Mouse (Mus musculus) thymus, adult 2 months (tissue): ENCODE measurements around the gene Grm4. TPM values are rescaled to one million over a fixed set of nuclear protein-coding genes. Genes with fewer than 3 reads are reported as not detected.

Source experiments
- DNase-seq: peaks from one replicate; pipeline ENCODE4 v3.0.0; 2021
- H3K27ac ChIP-seq: fragments of 200-500 bp; 2 replicates; pipeline ENCODE4 v1.5.1; 2012; ENCODE audit warnings: low read length, control low read depth; ENCODE audit not compliant: control insufficient read depth, insufficient read depth
- H3K27me3 ChIP-seq: fragments of 200-500 bp; 2 replicates; pipeline ENCODE4 v1.6.1; 2012; ENCODE audit warnings: mild to moderate bottlenecking, low read length, moderate library complexity, mixed read lengths; ENCODE audit not compliant: control insufficient read depth, insufficient read depth
- H3K36me3 ChIP-seq: fragments of 200-500 bp; 2 replicates; pipeline ENCODE4 v1.6.1; 2012; ENCODE audit warnings: mild to moderate bottlenecking, low read length, moderate library complexity; ENCODE audit not compliant: control insufficient read depth, insufficient read depth
- H3K4me1 ChIP-seq: fragments of 200-500 bp; replicated peaks from 2 replicates; pipeline ENCODE4 v1.6.1; 2012; ENCODE audit warnings: low read length; ENCODE audit not compliant: control insufficient read depth, insufficient read depth
- H3K4me3 ChIP-seq: fragments of 200-500 bp; 2 replicates; pipeline ENCODE4 v1.5.1; 2012; ENCODE audit warnings: mild to moderate bottlenecking, low read length, control low read depth, moderate library complexity; ENCODE audit not compliant: control insufficient read depth, insufficient read depth
- CTCF ChIP-seq: fragments of 200-500 bp; IDR thresholded peaks from 2 replicates; pipeline ENCODE4 v1.5.1; 2012; ENCODE audit warnings: mild to moderate bottlenecking, control low read depth, low read length, moderate library complexity, borderline replicate concordance; ENCODE audit not compliant: control insufficient read depth, poor library complexity, insufficient read depth; ENCODE audit errors: extremely low read depth
- POLR2A ChIP-seq: fragments of 200-500 bp; IDR thresholded peaks from 2 replicates; pipeline ENCODE4 v1.6.1; 2012; ENCODE audit warnings: mild to moderate bottlenecking, low read length, control low read depth, moderate library complexity; ENCODE audit not compliant: control insufficient read depth, poor library complexity, insufficient read depth; ENCODE audit errors: extremely low read depth
- WGBS: fragments of 180-500 bp; shearing (Covaris S2); methylation state at CpG from one replicate; pipeline ENCODE4 v1.1.7; 2018; 5-methylcytosine and 5-hydroxymethylcytosine counted together
- polyA plus RNA-seq: library from polyadenylated mRNA; depleted of rRNA; stranded (reverse); fragments of >200 nt; gene quantifications from 2 replicates; pipeline ENCODE4 v1.2.3, GENCODE M21; 2012

Grm4 gene
- polyA plus RNA-seq, 1 experiment, result 1.5 TPM

DNA sequence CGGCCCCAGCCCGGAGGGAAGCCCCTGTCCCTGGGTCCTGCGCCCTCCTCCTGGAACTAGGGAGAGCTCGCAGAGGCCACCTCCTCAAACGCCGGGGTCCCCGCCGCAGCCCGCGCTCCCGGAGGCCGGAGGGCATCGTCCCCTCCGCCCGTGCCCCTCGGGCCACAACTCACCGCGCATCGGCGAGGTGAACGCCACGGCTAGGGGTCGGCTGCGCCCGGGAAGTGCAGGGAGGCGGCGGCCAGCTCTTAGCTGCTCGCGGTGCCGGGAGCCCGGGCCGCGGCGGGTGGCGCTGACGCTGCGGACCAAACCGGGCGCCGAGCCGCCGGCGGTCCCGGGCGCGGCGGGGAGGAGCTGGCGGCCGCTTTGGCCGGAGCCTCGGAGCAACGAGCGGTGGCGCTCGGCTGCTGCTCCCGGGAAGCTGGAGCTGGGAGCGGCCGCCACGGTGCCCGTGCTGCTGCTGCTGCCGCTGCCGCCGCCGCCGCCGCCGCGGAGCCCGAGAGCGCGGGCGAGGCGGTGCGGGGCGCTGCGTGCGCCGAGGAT is 8.5 kb downstream of the Grm4 start:
- Histone ChIP-seq H3K36me3 (no peaks in the 10 kb centered on the region), H3K4me1 (peaks cover 23% of the 10 kb centered on the region), H3K4me3 (peak overlapping the region; percentile 31), H3K27ac (no peak overlapping the region), H3K27me3 (peaks cover 19% of the 10 kb centered on the region)
- 6% methylated on average over 78 of the region's 78 CpGs for WGBS
- TF ChIP-seq CTCF (no peak), POLR2A (no peak)
- no peak for DNase-seq

GRCm38 (mm10) chr17:27511865-27512618 is 9.2 kb downstream of the Grm4 start:
- TF ChIP-seq CTCF (no peak), POLR2A (no peak)
- DNase-seq, result no peak
- peak overlapping the region; percentile 10; the same call in 1 of the 2 replicates for H3K4me3 ChIP-seq
- H3K27me3 ChIP-seq, result peaks cover 19% of the 10 kb centered on the region
- WGBS, result 5% methylated on average over 63 of the region's 64 CpGs
- no peak overlapping the region for H3K27ac ChIP-seq
- H3K4me1 ChIP-seq, result peaks cover 23% of the 10 kb centered on the region
- H3K36me3 ChIP-seq, result no peaks in the 10 kb centered on the region

DNA sequence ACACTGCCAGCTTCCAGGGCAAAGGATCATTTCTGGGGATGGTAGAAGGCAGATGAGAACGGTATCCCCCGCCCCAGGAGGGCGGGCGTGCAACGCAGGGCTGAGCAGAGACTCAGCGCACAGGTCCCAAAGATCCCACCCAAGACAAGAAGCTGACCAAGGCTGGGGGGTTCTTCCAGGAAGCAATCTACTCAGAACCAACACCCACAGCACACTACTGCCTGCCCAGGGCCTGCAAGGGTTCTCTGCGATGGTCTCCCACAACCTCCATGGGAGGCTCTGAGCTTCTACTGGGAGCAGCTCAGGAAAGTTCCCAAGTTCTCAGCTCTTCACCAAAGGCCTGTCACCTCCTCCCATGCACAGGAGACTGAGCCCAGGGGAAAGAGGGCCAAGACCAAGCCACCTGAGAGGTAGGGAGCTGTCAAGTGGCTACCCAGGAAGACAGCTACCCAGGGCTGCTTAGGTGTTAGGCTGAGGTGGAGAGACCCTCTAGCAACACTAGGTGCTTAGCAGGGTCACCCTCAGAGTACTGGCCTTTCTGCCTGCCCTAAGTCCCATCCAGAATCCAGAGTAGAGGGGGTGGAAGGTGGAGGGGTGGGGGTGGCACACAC is 10.0 kb downstream of the Grm4 start:
- DNase-seq, result no peak
- no peak overlapping the region for H3K4me3 ChIP-seq
- H3K36me3 ChIP-seq, result no peaks in the 10 kb centered on the region
- H3K4me1 ChIP-seq, result peaks cover 23% of the 10 kb centered on the region
- TF ChIP-seq CTCF, result no peak
- TF ChIP-seq POLR2A, result no peak
- no peak overlapping the region for H3K27ac ChIP-seq
- 95% methylated on average over 7 of the region's 7 CpGs for WGBS
- H3K27me3 ChIP-seq, result peaks cover 19% of the 10 kb centered on the region

DNA sequence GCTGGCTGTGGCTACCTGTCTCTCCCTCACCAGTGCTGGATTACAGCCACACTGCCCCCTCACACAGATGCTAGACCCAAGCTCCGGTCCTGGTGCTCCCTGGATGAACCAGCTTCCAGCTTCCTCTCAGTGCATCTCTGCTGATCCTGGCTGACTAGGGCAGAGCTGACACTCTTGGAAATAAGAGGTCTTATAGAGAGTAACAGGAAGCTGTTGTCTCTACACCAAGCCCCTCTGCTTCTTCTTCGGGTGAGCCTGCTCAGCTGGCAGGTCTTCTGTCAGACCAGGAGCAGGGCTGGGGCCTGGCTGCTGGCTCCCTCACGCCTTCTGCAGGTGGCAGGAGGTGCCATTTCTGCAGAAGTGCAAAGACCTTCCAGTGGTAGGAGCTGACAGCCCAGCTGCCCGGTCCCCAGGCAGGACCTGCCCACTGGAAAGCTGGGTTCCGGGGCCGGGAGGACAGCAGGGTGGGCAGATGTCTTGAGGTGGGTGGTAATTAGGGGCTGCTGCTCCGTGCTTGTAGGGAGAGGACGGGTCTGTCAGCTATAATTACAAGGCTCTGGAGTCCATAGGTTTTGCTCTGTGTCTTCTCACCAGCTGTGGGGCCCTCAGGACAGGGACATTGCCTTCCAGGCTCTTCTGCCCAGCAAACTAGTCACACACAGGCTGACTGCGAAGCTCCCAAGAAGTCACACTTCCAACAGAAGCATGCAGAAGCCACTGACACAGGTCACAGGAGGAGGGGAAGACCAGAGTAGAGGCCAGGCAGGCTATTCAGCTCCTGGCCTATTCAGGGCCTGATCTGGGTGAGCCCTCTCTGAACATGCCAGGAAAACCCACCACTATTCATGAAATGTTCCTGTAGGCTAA is 10.7 kb downstream of the Grm4 start:
- Histone ChIP-seq H3K4me1 (peaks cover 23% of the 10 kb centered on the region), H3K4me3 (no peak overlapping the region), H3K36me3 (no peaks in the 10 kb centered on the region), H3K27ac (no peak overlapping the region), H3K27me3 (peaks cover 19% of the 10 kb centered on the region)
- DNase-seq, result no peak
- TF ChIP-seq POLR2A (no peak), CTCF (no peak)
- WGBS, result 64% methylated on average over 9 of the region's 9 CpGs

GRCm38 (mm10) chr17:27509056-27509455 is 12.1 kb downstream of the Grm4 start:
- peaks cover 19% of the 10 kb centered on the region for H3K27me3 ChIP-seq
- 90% methylated on average over 5 of the region's 5 CpGs for WGBS
- H3K4me1 ChIP-seq, result peaks cover 23% of the 10 kb centered on the region
- no peak overlapping the region for H3K4me3 ChIP-seq
- no peaks in the 10 kb centered on the region for H3K36me3 ChIP-seq
- DNase-seq, result no peak
- TF ChIP-seq POLR2A, result no peak
- no peak for TF ChIP-seq CTCF
- no peak overlapping the region for H3K27ac ChIP-seq

- Histone ChIP-seq H3K4me1 (peaks cover 18% of the 10 kb centered on the region), H3K27ac (no peak overlapping the region), H3K36me3 (no peaks in the 10 kb centered on the region), H3K27me3 (peaks cover 19% of the 10 kb centered on the region), H3K4me3 (no peak overlapping the region)
- DNase-seq, result no peak
- WGBS, result 91% methylated on average over 5 of the region's 5 CpGs
- TF ChIP-seq CTCF (no peak), POLR2A (no peak)
Measured at GRCm38 (mm10) chr17:27508513-27508912, 12.7 kb downstream of the Grm4 start.
